Mouse (Mus musculus) MEL (cell line): ENCODE measurements around the gene Lnx2. TPM values are rescaled to one million over a fixed set of nuclear protein-coding genes. Genes with fewer than 3 reads are reported as not detected.

ENCODE experiments used
- DNase-seq: peaks from one replicate; pipeline ENCODE4 v3.0.0; 2011; ENCODE audit warnings: low read depth, low spot score
- H3K27ac ChIP-seq: 2 replicates; pipeline ENCODE4 v1.5.1; 2012; ENCODE audit warnings: low read depth, mild to moderate bottlenecking, control low read depth, low read length, moderate library complexity; ENCODE audit not compliant: control insufficient read depth
- H3K27me3 ChIP-seq, 2 experiments: fragments of 150-350 bp in 1 of 2; sonication (generic) in 1 of 2; 2 replicates each; pipeline ENCODE4 v1.6.1; 2012; ENCODE audit warnings: low read length in 2 of 2, mild to moderate bottlenecking in 2 of 2, improper control_type of control experiment in 1 of 2, moderate library complexity in 1 of 2; ENCODE audit not compliant: insufficient read depth in 2 of 2, control insufficient read depth in 1 of 2
- H3K36me3 ChIP-seq, 2 experiments: 2 replicates each; pipeline ENCODE4 v1.6.1; 2012 to 2014; ENCODE audit warnings: low read length in 2 of 2, improper control_type of control experiment in 1 of 2, inconsistent platforms in 1 of 2, mild to moderate bottlenecking in 1 of 2; ENCODE audit not compliant: insufficient read depth in 2 of 2, control insufficient read depth in 1 of 2
- H3K4me1 ChIP-seq, 2 experiments: fragments of 150-350 bp in 1 of 2; sonication (generic) in 1 of 2; 2 replicates each; pipeline ENCODE4 v1.6.1; 2012; ENCODE audit warnings: low read length in 2 of 2, improper control_type of control experiment in 1 of 2, mild to moderate bottlenecking in 1 of 2; ENCODE audit not compliant: insufficient read depth in 2 of 2, control insufficient read depth in 1 of 2
- H3K4me3 ChIP-seq, 2 experiments: fragments of 150-350 bp in 1 of 2; sonication (generic) in 1 of 2; 2 replicates each; pipeline ENCODE4 v1.5.1; 2012; ENCODE audit warnings: low read depth in 2 of 2, low read length in 2 of 2, mild to moderate bottlenecking in 2 of 2, moderate library complexity in 2 of 2, control low read depth in 1 of 2, improper control_type of control experiment in 1 of 2; ENCODE audit not compliant: control insufficient read depth in 1 of 2, insufficient read depth in 1 of 2
- H3K79me2 ChIP-seq: 2 replicates; pipeline ENCODE4 v1.6.1; 2012; ENCODE audit warnings: mild to moderate bottlenecking, low read length, moderate library complexity; ENCODE audit not compliant: control insufficient read depth, poor library complexity, insufficient read depth
- H3K9ac ChIP-seq: 2 replicates; pipeline ENCODE4 v1.6.1; 2012; ENCODE audit warnings: low read depth, mild to moderate bottlenecking, control low read depth, low read length, moderate library complexity; ENCODE audit not compliant: control insufficient read depth, poor library complexity, severe bottlenecking
- H3K9me3 ChIP-seq: fragments of 150-350 bp; sonication (generic); replicated peaks from 2 replicates; pipeline ENCODE4 v1.6.1; 2012; ENCODE audit warnings: mild to moderate bottlenecking, low read length, improper control_type of control experiment, moderate library complexity; ENCODE audit not compliant: insufficient read depth
- CTCF ChIP-seq, 3 experiments: IDR thresholded peaks in 2 of 3; conservative IDR thresholded peaks in 1 of 3; 2 replicates each; pipeline ENCODE4 v1.5.1; 2011 to 2012; ENCODE audit warnings: low read length in 3 of 3, low read depth in 2 of 3, mild to moderate bottlenecking in 2 of 3, improper control_type of control experiment in 1 of 3, inconsistent platforms in 1 of 3, mixed read lengths in 1 of 3, moderate library complexity in 1 of 3; ENCODE audit not compliant: control insufficient read depth in 1 of 3, insufficient read depth in 1 of 3, poor library complexity in 1 of 3, severe bottlenecking in 1 of 3
- E2F4 ChIP-seq: IDR thresholded peaks from 2 replicates; pipeline ENCODE4 v1.6.1; 2011; ENCODE audit warnings: low read depth, low read length, improper control_type of control experiment, borderline replicate concordance
- ELF1 ChIP-seq: IDR thresholded peaks from 2 replicates; pipeline ENCODE4 v1.6.1; 2014; ENCODE audit warnings: low read depth, mild to moderate bottlenecking, inconsistent platforms, low read length, improper control_type of control experiment, moderate library complexity
- EP300 ChIP-seq, 2 experiments: IDR thresholded peaks; 2 replicates each; pipeline ENCODE4 v1.6.1; 2011; ENCODE audit warnings: improper control_type of control experiment in 2 of 2, low read length in 2 of 2, low read depth in 1 of 2, mild to moderate bottlenecking in 1 of 2
- ETS1 ChIP-seq: IDR thresholded peaks from 2 replicates; pipeline ENCODE4 v1.6.1; 2012; ENCODE audit warnings: low read depth, mild to moderate bottlenecking, inconsistent platforms, low read length, improper control_type of control experiment, moderate library complexity
- JUND ChIP-seq: IDR thresholded peaks from 2 replicates; pipeline ENCODE4 v1.6.1; 2011; ENCODE audit warnings: low read depth, mild to moderate bottlenecking, improper control_type of control experiment, low read length
- KAT2A ChIP-seq: conservative IDR thresholded peaks from 2 replicates; pipeline ENCODE4 v1.6.1; 2012; ENCODE audit warnings: low read depth, low read length, improper control_type of control experiment, inconsistent platforms
- MAFK ChIP-seq: IDR thresholded peaks from 2 replicates; pipeline ENCODE4 v1.6.1; 2011; ENCODE audit warnings: low read depth, mild to moderate bottlenecking, low read length, improper control_type of control experiment, borderline replicate concordance
- MAX ChIP-seq: IDR thresholded peaks from 2 replicates; pipeline ENCODE4 v1.6.1; 2011; ENCODE audit warnings: low read length, improper control_type of control experiment
- MAZ ChIP-seq: IDR thresholded peaks from 2 replicates; pipeline ENCODE4 v1.6.1; 2012; ENCODE audit warnings: low read depth, mild to moderate bottlenecking, inconsistent platforms, low read length, improper control_type of control experiment
- MEF2A ChIP-seq: IDR thresholded peaks from 2 replicates; pipeline ENCODE4 v1.6.1; 2014; ENCODE audit warnings: low read depth, mild to moderate bottlenecking, inconsistent platforms, low read length, improper control_type of control experiment; ENCODE audit not compliant: poor library complexity, insufficient replicate concordance, severe bottlenecking; ENCODE audit errors: extremely low read depth
- NELFE ChIP-seq: IDR thresholded peaks from 2 replicates; pipeline ENCODE4 v1.6.1; 2011; ENCODE audit warnings: low read depth, low read length, improper control_type of control experiment
- POLR2AphosphoS2 ChIP-seq: IDR thresholded peaks from 2 replicates; pipeline ENCODE4 v1.6.1; 2011; ENCODE audit warnings: low read length, improper control_type of control experiment
- POLR2AphosphoS5 ChIP-seq: IDR thresholded peaks from 2 replicates; pipeline ENCODE4 v1.6.1; 2012; ENCODE audit warnings: low read depth, borderline replicate concordance, mild to moderate bottlenecking, inconsistent platforms, low read length, moderate library complexity, mixed read lengths
- RAD21 ChIP-seq: IDR thresholded peaks from 2 replicates; pipeline ENCODE4 v1.6.1; 2011; ENCODE audit warnings: mild to moderate bottlenecking, low read depth, low read length, improper control_type of control experiment
- SIN3A ChIP-seq: IDR thresholded peaks from 2 replicates; pipeline ENCODE4 v1.6.1; 2012; ENCODE audit warnings: low read length, improper control_type of control experiment, inconsistent platforms
- SMC3 ChIP-seq: IDR thresholded peaks from 2 replicates; pipeline ENCODE4 v1.6.1; 2011; ENCODE audit warnings: low read depth, low read length, improper control_type of control experiment
- TCF12 ChIP-seq: IDR thresholded peaks from 2 replicates; pipeline ENCODE4 v1.6.1; 2014; ENCODE audit warnings: low read depth, mild to moderate bottlenecking, inconsistent platforms, low read length, improper control_type of control experiment, moderate library complexity
- USF1 ChIP-seq: IDR thresholded peaks from 2 replicates; pipeline ENCODE4 v1.6.1; 2014; ENCODE audit warnings: low read depth, mild to moderate bottlenecking, inconsistent platforms, low read length, improper control_type of control experiment, moderate library complexity
- USF2 ChIP-seq, 2 experiments: IDR thresholded peaks; 2 replicates each; pipeline ENCODE4 v1.6.1; 2011 to 2012; ENCODE audit warnings: improper control_type of control experiment in 2 of 2, low read length in 2 of 2, borderline replicate concordance in 1 of 2, inconsistent platforms in 1 of 2, low read depth in 1 of 2, mild to moderate bottlenecking in 1 of 2; ENCODE audit not compliant: insufficient read depth in 1 of 2
- ZMIZ1 ChIP-seq: IDR thresholded peaks from 2 replicates; pipeline ENCODE4 v1.6.1; 2012; ENCODE audit warnings: low read depth, mild to moderate bottlenecking, inconsistent platforms, low read length, improper control_type of control experiment, moderate library complexity
- ZNF384 ChIP-seq: IDR thresholded peaks from 2 replicates; pipeline ENCODE4 v1.6.1; 2012; ENCODE audit warnings: low read depth, mild to moderate bottlenecking, inconsistent platforms, low read length, improper control_type of control experiment
- polyA plus RNA-seq, 2 experiments: library from polyadenylated mRNA; stranded (reverse) in 1 of 2; unstranded in 1 of 2; fragments of >175 nt in 1 of 2; fragments of >200 nt in 1 of 2; gene quantifications; 2 replicates each; pipeline versions ENCODE4 v1.2.1 to v1.2.4; 2012; ENCODE audit warnings: low replicate concordance in 2 of 2, low read depth in 1 of 2; ENCODE audit not compliant: insufficient read length in 2 of 2, insufficient read depth in 1 of 2, missing spikeins in 1 of 2
- total RNA-seq: library from RNA; depleted of rRNA; stranded (reverse); fragments of 300-350 nt; gene quantifications from 2 replicates; pipeline ENCODE4 v1.2.3, GENCODE M21; 2012

Gene Lnx2
- total and polyA plus RNA-seq, 3 experiments = 22.0 to 26.1 TPM; not detected in 1

DNA sequence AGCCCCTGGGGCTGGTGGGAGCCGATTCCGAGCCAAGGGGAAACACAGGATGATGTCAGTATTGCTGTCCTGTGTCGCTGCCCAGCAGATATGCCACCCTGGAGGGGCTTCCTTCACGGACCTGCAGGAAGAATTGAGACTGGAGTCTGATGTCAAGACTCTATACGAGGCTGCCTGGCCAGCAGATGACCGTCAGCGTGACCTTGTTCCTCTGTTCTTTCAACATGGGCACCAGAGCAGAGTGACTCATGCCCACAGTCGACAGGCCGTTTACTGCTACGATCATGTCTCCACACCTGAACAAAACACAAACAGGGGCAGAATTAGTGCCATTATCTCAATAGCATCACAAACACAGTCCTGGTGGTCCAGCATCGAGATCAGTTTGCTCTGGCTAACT, 57.6 kb downstream of the Lnx2 start:
- TF ChIP-seq ETS1 (no peak), MAX (no peak), USF2 (IDR thresholded peaks at IDR 0.05; ENCODE audit: borderline replicate concordance in 1 of 2, insufficient read depth in 1 of 2, low read depth in 1 of 2, low read length in 2 of 2) (no peak), CTCF (IDR thresholded peaks at IDR 0.05 in 2 of 3, conservative IDR thresholded peaks at IDR 0.05 in 1 of 3; ENCODE audit: control insufficient read depth in 1 of 3, insufficient read depth in 1 of 3, low read depth in 2 of 3, low read length in 3 of 3, poor library complexity in 1 of 3, severe bottlenecking in 1 of 3) (no peak), ZMIZ1 (no peak), NELFE (no peak), USF1 (no peak), RAD21 (no peak), MEF2A (no peak), ZNF384 (no peak)
- TF ChIP-seq, all 39 proteins: peak for 0
- Histone ChIP-seq H3K9ac (no peak overlapping the region), H3K79me2 (no peaks in the 10 kb centered on the region), H3K27ac (no peak overlapping the region), H3K36me3 (no peaks in the 10 kb centered on the region; a peak in 1 of 4 replicates), H3K27me3 (no peaks in the 10 kb centered on the region), H3K9me3 (no peaks in the 10 kb centered on the region), H3K4me3 (no peak overlapping the region), H3K4me1 (no peaks in the 10 kb centered on the region)
- DNase-seq = no peak

DNA sequence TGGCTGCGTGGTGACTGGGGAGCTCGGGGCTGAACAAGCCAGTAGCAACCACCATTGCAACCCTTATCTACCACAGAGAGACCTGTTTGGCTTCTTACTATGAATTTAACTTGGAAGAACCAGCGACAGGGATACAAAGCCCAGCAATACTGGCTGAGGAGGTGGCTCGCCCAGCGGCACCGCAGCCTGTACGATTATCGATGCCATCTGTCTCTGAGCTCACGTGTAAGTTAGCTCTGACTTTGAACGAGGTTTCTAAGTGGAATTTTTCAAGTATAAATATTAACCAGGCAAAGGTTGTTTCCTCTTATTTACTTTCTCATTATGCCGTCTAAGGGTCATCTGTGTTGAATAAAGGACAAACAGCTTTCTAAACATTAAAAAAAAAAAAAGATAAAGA, 58.9 kb downstream of the Lnx2 start:
- no peaks in the 10 kb centered on the region for H3K36me3 ChIP-seq
- no peaks in the 10 kb centered on the region for H3K27me3 ChIP-seq
- H3K9me3 ChIP-seq = no peaks in the 10 kb centered on the region
- H3K9ac ChIP-seq = no peak overlapping the region
- no peak for DNase-seq
- TF ChIP-seq SMC3 (no peak), EP300 (IDR thresholded peaks at IDR 0.05; ENCODE audit: low read depth in 1 of 2, low read length in 2 of 2) (no peak), MAZ (no peak), ELF1 (no peak), MAFK (no peak), ZMIZ1 (no peak), POLR2AphosphoS2 (no peak), SIN3A (no peak), RAD21 (no peak), MEF2A (no peak), POLR2AphosphoS5 (no peak), JUND (no peak), CTCF (IDR thresholded peaks at IDR 0.05 in 2 of 3, conservative IDR thresholded peaks at IDR 0.05 in 1 of 3; ENCODE audit: control insufficient read depth in 1 of 3, insufficient read depth in 1 of 3, low read depth in 2 of 3, low read length in 3 of 3, poor library complexity in 1 of 3, severe bottlenecking in 1 of 3) (no peak), TCF12 (no peak), MAX (no peak), E2F4 (no peak), KAT2A (no peak)
- TF ChIP-seq, all 39 proteins: peak for 0
- Histone ChIP-seq H3K4me3 (no peak overlapping the region), H3K4me1 (no peaks in the 10 kb centered on the region), H3K79me2 (no peaks in the 10 kb centered on the region), H3K27ac (no peak overlapping the region)
